Mouse (Mus musculus) liver, embryonic 16.5 days (tissue): ENCODE data around the gene Sat2. TPM values are rescaled to one million over a fixed set of nuclear protein-coding genes. Genes with fewer than 3 reads are reported as not detected.
A peak's percentile ranks its signal among the peaks of the same experiment; 100 is the strongest.

ENCODE experiments used
- ATAC-seq: fragments of 200-750 bp; cut with Nextera tagmentation; 2 replicates; pipeline ENCODE4 v1.8.0; 2017; ENCODE audit warnings: low read depth, mild to moderate bottlenecking, moderate number of reproducible peaks, moderate library complexity
- H3K27ac ChIP-seq: fragments of 300-500 bp; sonication (generic); 2 replicates; pipeline ENCODE4 v1.5.1; 2014; ENCODE audit warnings: mild to moderate bottlenecking, low read length
- H3K27me3 ChIP-seq: fragments of 300-500 bp; sonication (generic); 2 replicates; pipeline ENCODE4 v1.6.1; 2014; ENCODE audit warnings: low read depth, low read length, mixed read lengths; ENCODE audit not compliant: control insufficient read depth, insufficient read depth
- H3K36me3 ChIP-seq: fragments of 300-500 bp; sonication (generic); 2 replicates; pipeline ENCODE4 v1.6.1; 2014; ENCODE audit warnings: mild to moderate bottlenecking; ENCODE audit not compliant: control insufficient read depth, insufficient read depth
- H3K4me1 ChIP-seq: fragments of 300-500 bp; sonication (generic); 2 replicates; pipeline ENCODE4 v1.6.1; 2014; ENCODE audit warnings: low read depth, low read length, mixed read lengths; ENCODE audit not compliant: control insufficient read depth
- H3K4me2 ChIP-seq: fragments of 300-500 bp; sonication (generic); 2 replicates; pipeline ENCODE4 v1.6.1; 2014; ENCODE audit warnings: low read depth, low read length, mixed read lengths
- H3K4me3 ChIP-seq: fragments of 300-500 bp; sonication (generic); 2 replicates; pipeline ENCODE4 v1.5.1; 2014; ENCODE audit warnings: low read depth, mild to moderate bottlenecking, low read length
- H3K9ac ChIP-seq: fragments of 300-500 bp; sonication (generic); 2 replicates; pipeline ENCODE4 v1.6.1; 2014; ENCODE audit warnings: low read depth, low read length
- H3K9me3 ChIP-seq: fragments of 300-500 bp; sonication (generic); replicated peaks from 2 replicates; pipeline ENCODE4 v1.6.1; 2016; ENCODE audit warnings: low read length; ENCODE audit not compliant: control insufficient read depth
- WGBS: fragments of 180-500 bp; shearing (Covaris S2); extraction: QIAGEN DNeasy Blood & Tissue Kit; methylation state at CpG from one replicate; pipeline ENCODE4 v1.1.7; 2014; ENCODE audit not compliant: insufficient replicate concordance; 5-methylcytosine and 5-hydroxymethylcytosine counted together
- polyA plus RNA-seq: library from polyadenylated mRNA; unstranded; fragments of >200 nt; fragmentation: Nextera tagmentation; extraction: Ambion mirVana; gene quantifications from 2 replicates; pipeline ENCODE4 v1.2.1, GENCODE M21; 2015

Sat2 gene
- 10.4 and 11.5 TPM in 2 replicates for polyA plus RNA-seq

GRCm38 (mm10) chr11:69621571-69622268 lies at the start of gene Sat2:
TSS of gene Sat2 (plus strand) at chr11:69622024.
- Histone ChIP-seq H3K4me1 (peaks cover 31% of the 10 kb centered on the region), H3K36me3 (no peaks in the 10 kb centered on the region), H3K9ac (peak within 1 kb of the TSS; percentile 59), H3K9me3 (no peaks in the 10 kb centered on the region), H3K4me2 (peak within 1 kb of the TSS; percentile 80), H3K27ac (peak within 1 kb of the TSS; percentile 76), H3K27me3 (no peaks in the 10 kb centered on the region), H3K4me3 (peak within 1 kb of the TSS; percentile 65)
- peak; percentile 67 for ATAC-seq
- WGBS = 7% methylated on average over 20 of the region's 20 CpGs

- Histone ChIP-seq H3K9me3 (no peaks in the 10 kb centered on the region), H3K4me1 (peaks cover 28% of the 10 kb centered on the region), H3K4me3 (no peak overlapping the region), H3K9ac (no peak overlapping the region), H3K36me3 (peaks cover 8% of the 10 kb centered on the region), H3K27ac (no peak overlapping the region), H3K4me2 (no peak overlapping the region), H3K27me3 (no peaks in the 10 kb centered on the region)
- ATAC-seq = no peak
- WGBS = 53% methylated on average over 3 of the region's 3 CpGs
These were observed 46.6 kb upstream of the Sat2 start for GRCm38 (mm10) chr11:69575220-69575619.

GRCm38 (mm10) chr11:69576307-69576706 lies 45.5 kb upstream of the Sat2 start:
- peaks cover 25% of the 10 kb centered on the region for H3K4me1 ChIP-seq
- ATAC-seq = no peak
- no peaks in the 10 kb centered on the region for H3K27me3 ChIP-seq
- no peaks in the 10 kb centered on the region for H3K9me3 ChIP-seq
- H3K4me2 ChIP-seq = peak overlapping the region; percentile 91
- no peaks in the 10 kb centered on the region for H3K36me3 ChIP-seq
- peak overlapping the region; percentile 27; the same call in 1 of the 2 replicates for H3K27ac ChIP-seq
- WGBS = 22% methylated on average over 5 of the region's 5 CpGs
- H3K9ac ChIP-seq = no peak overlapping the region
- peak overlapping the region; percentile 88 for H3K4me3 ChIP-seq

GRCm38 (mm10) chr11:69578301-69578700 lies 43.5 kb upstream of the Sat2 start:
- Histone ChIP-seq H3K9ac (peak overlapping the region; percentile 84), H3K27ac (peak overlapping the region; percentile 8; the same call in 1 of the 2 replicates), H3K4me1 (peaks cover 37% of the 10 kb centered on the region), H3K4me3 (peak overlapping the region; percentile 88), H3K9me3 (no peaks in the 10 kb centered on the region), H3K4me2 (peak overlapping the region; percentile 91), H3K27me3 (no peaks in the 10 kb centered on the region), H3K36me3 (no peaks in the 10 kb centered on the region)
- WGBS = 5% methylated on average over 15 of the region's 15 CpGs
- ATAC-seq = no peak

GRCm38 (mm10) chr11:69579128-69580017 lies 42.5 kb upstream of the Sat2 start:
- ATAC-seq = peak; percentile 80
- H3K36me3 ChIP-seq = no peaks in the 10 kb centered on the region
- peaks cover 43% of the 10 kb centered on the region for H3K4me1 ChIP-seq
- H3K9ac ChIP-seq = peak overlapping the region; percentile 84
- H3K4me3 ChIP-seq = peak overlapping the region; percentile 88
- H3K27me3 ChIP-seq = no peaks in the 10 kb centered on the region
- no peaks in the 10 kb centered on the region for H3K9me3 ChIP-seq
- peak overlapping the region; percentile 97 for H3K27ac ChIP-seq
- under 1% methylated on average over 39 of the region's 39 CpGs for WGBS
- H3K4me2 ChIP-seq = peak overlapping the region; percentile 92

GRCm38 (mm10) chr11:69580091-69580514 lies 41.7 kb upstream of the Sat2 start, which contains the start of the genes Wrap53 and Trp53:
TSS of gene Wrap53 (minus strand) at chr11:69580255.
TSS of gene Trp53 (plus strand) at chr11:69580359.
- peaks cover 50% of the 10 kb centered on the region for H3K4me1 ChIP-seq
- under 1% methylated on average over 13 of the region's 13 CpGs for WGBS

GRCm38 (mm10) chr11:69580572-69581146 lies 41.2 kb upstream of the Sat2 start:
- peak overlapping the region; percentile 92 for H3K4me2 ChIP-seq
- H3K27ac ChIP-seq = peak overlapping the region; percentile 97
- H3K4me1 ChIP-seq = peaks cover 56% of the 10 kb centered on the region
- no peaks in the 10 kb centered on the region for H3K36me3 ChIP-seq
- no peaks in the 10 kb centered on the region for H3K9me3 ChIP-seq
- peak overlapping the region; percentile 88 for H3K4me3 ChIP-seq
- under 1% methylated on average over 25 of the region's 25 CpGs for WGBS
- no peaks in the 10 kb centered on the region for H3K27me3 ChIP-seq
- ATAC-seq = no peak
- H3K9ac ChIP-seq = peak overlapping the region; percentile 82

More at GRCm38 (mm10) chr11:69580091-69580514, 41.7 kb upstream of the Sat2 start, which contains the start of the genes Wrap53 and Trp53:
- H3K4me2 ChIP-seq = peak within 1 kb of the TSS; percentile 92
- peak within 1 kb of the TSS; percentile 84 for H3K9ac ChIP-seq
- H3K36me3 ChIP-seq = no peaks in the 10 kb centered on the region
- peak within 1 kb of the TSS; percentile 97 for H3K27ac ChIP-seq
- H3K27me3 ChIP-seq = no peaks in the 10 kb centered on the region
- peak within 1 kb of the TSS; percentile 88 for H3K4me3 ChIP-seq
- no peaks in the 10 kb centered on the region for H3K9me3 ChIP-seq
- ATAC-seq = peak; percentile 52

- Histone ChIP-seq H3K27me3 (no peaks in the 10 kb centered on the region), H3K4me2 (peak overlapping the region; percentile 92), H3K9me3 (no peaks in the 10 kb centered on the region), H3K9ac (peak overlapping the region; percentile 82), H3K36me3 (no peaks in the 10 kb centered on the region), H3K4me1 (peaks cover 57% of the 10 kb centered on the region), H3K27ac (peak overlapping the region; percentile 97), H3K4me3 (peak overlapping the region; percentile 88)
- peak; percentile 84 for ATAC-seq
- 0% methylated on average over 36 of the region's 36 CpGs for WGBS
These were observed 40.6 kb upstream of the Sat2 start for GRCm38 (mm10) chr11:69581147-69581688.
